Mouse (Mus musculus): ENCODE measurements at regions not wholly inside any gene's neighbourhood (a gene's known extent, or its start where the extent isn't known, plus 50 kb on each side); places are given as distances from the start of the nearest gene placed in this dataset.

- DNase-seq (ENCODE audit: low read depth, low spot score), result no peak
These were observed 79.3 kb upstream of the Six2 start for GRCm38 (mm10) chr17:85767201-85767862.

GRCm38 (mm10) chr17:85766556-85766955, 78.5 kb upstream of the Six2 start:
- no peak for DNase-seq (ENCODE audit: low read depth, low spot score)

GRCm38 (mm10) chr17:85758581-85759098, 70.6 kb upstream of the Six2 start:
- no peak for DNase-seq (ENCODE audit: low read depth, low spot score)

- no peak for DNase-seq (ENCODE audit: low read depth, low spot score)
These were observed 69.6 kb upstream of the Six2 start for GRCm38 (mm10) chr17:85757647-85758046.

DNA sequence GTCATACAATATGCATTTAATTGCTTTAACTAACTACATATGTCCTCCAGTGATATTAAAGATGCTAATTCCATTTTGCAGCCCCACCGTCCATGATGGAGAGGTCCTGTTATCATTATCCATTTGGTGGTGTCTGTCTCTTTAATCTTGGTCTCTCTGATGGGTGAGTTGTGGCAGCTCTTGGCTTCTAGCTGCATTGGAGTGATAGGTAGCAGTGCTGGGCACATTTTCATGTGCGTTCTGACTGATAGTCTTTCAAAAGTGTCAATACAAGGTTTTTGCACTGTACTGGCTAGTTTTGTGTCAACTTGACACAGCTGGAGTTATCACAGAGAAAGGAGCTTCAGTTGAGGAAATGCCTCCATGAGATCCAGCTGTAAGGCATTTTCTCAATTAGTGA, 67.5 kb upstream of the Six2 start:
- DNase-seq (ENCODE audit: low read depth, low spot score), result no peak

GRCm38 (mm10) chr17:85748649-85749081, 60.6 kb upstream of the Six2 start:
- DNase-seq (ENCODE audit: low read depth, low spot score), result no peak

GRCm38 (mm10) chr17:85747976-85748648, 60.0 kb upstream of the Six2 start:
- no peak for DNase-seq (ENCODE audit: low read depth, low spot score)
